Mouse (Mus musculus) limb, embryonic 10.5 days (tissue): Measurements from ENCODE around the gene Mdh1b. TPM values are rescaled to one million over a fixed set of nuclear protein-coding genes. Genes with fewer than 3 reads are reported as not detected.

Source experiments
- polyA plus RNA-seq: library from polyadenylated mRNA; unstranded; fragments of >200 nt; fragmentation: Nextera tagmentation; extraction: Ambion mirVana; gene quantifications from 2 replicates; pipeline ENCODE4 v1.2.1, GENCODE M21; 2016

The Mdh1b gene
- polyA plus RNA-seq, 1 experiment from 2014 or later = 0.08 TPM

Other genes with a start within 250 kb of the Mdh1b start
- not detected in 2 replicates for gene Gm39653, start 114.3 kb downstream of the Mdh1b start, polyA plus RNA-seq
- gene Dytn, start 43.4 kb downstream of the Mdh1b start, polyA plus RNA-seq = not detected in 2 replicates
- 69.8 and 70.8 TPM in 2 replicates for gene Fastkd2, start 296 bp upstream of the Mdh1b start, polyA plus RNA-seq
- 0.13 TPM in 1 of 2 replicates, not detected in the other for gene 4933402D24Rik, start 38.9 kb upstream of the Mdh1b start, polyA plus RNA-seq